Mouse (Mus musculus): ENCODE measurements around the gene Med14. TPM values are rescaled to one million over a fixed set of nuclear protein-coding genes. Genes with fewer than 3 reads are reported as not detected.

Med14 gene
- polyA plus RNA-seq, 1 experiment from 2014 or later: 6.8 TPM

- WGBS: 86% methylated on average over 7 of the region's 7 CpGs
- Histone ChIP-seq H3K9ac (ENCODE audit: low read length) (no peak overlapping the region), H3K9me3 (ENCODE audit: control insufficient read depth, low read length) (no peaks in the 10 kb centered on the region), H3K27me3 (ENCODE audit: control insufficient read depth, insufficient read depth, low read length) (no peaks in the 10 kb centered on the region), H3K36me3 (ENCODE audit: control insufficient read depth, insufficient read depth, low read length) (no peaks in the 10 kb centered on the region), H3K4me3 (ENCODE audit: low read depth, low read length) (no peak overlapping the region), H3K27ac (replicated peaks) (no peak overlapping the region), H3K4me2 (replicated peaks; ENCODE audit: low read depth) (no peak overlapping the region), H3K4me1 (replicated peaks; ENCODE audit: control insufficient read depth, insufficient read depth) (no peaks in the 10 kb centered on the region)
- ATAC-seq (ENCODE audit: low FRiP score, low TSS enrichment) (no peak), DNase-seq (ENCODE audit: low spot score) (no peak)
- no peak for TF ChIP-seq EP300 (optimal IDR thresholded peaks at IDR 0.05)
These were observed 48.1 kb downstream of the Med14 start for GRCm38 (mm10) chrX:12713796-12714195.

GRCm38 (mm10) chrX:12686910-12687309, 75.0 kb downstream of the Med14 start:
- Histone ChIP-seq H3K4me3 (ENCODE audit: low read depth, low read length) (no peak overlapping the region), H3K9me3 (ENCODE audit: control insufficient read depth, low read length) (no peaks in the 10 kb centered on the region), H3K9ac (ENCODE audit: low read length) (no peak overlapping the region), H3K27me3 (ENCODE audit: control insufficient read depth, insufficient read depth, low read length) (no peaks in the 10 kb centered on the region), H3K4me1 (replicated peaks; ENCODE audit: control insufficient read depth, insufficient read depth) (no peaks in the 10 kb centered on the region), H3K27ac (replicated peaks) (no peak overlapping the region), H3K4me2 (replicated peaks; ENCODE audit: low read depth) (no peak overlapping the region), H3K36me3 (ENCODE audit: control insufficient read depth, insufficient read depth, low read length) (no peaks in the 10 kb centered on the region)
- ATAC-seq (ENCODE audit: low FRiP score, low TSS enrichment) (no peak), DNase-seq (ENCODE audit: low spot score) (no peak)
- TF ChIP-seq EP300 (optimal IDR thresholded peaks at IDR 0.05) (no peak), CTCF (IDR thresholded peaks at IDR 0.05; ENCODE audit: low read depth) (no peak)
- 66% methylated on average over 8 of the region's 8 CpGs for WGBS

GRCm38 (mm10) chrX:12686071-12686470, 75.8 kb downstream of the Med14 start:
- H3K27me3 ChIP-seq (ENCODE audit: control insufficient read depth, insufficient read depth, low read length): no peaks in the 10 kb centered on the region
- no peak overlapping the region for H3K9ac ChIP-seq (ENCODE audit: low read length)
- TF ChIP-seq CTCF (IDR thresholded peaks at IDR 0.05; ENCODE audit: low read depth): no peak
- TF ChIP-seq EP300 (optimal IDR thresholded peaks at IDR 0.05): no peak
- DNase-seq (ENCODE audit: low spot score) (no peak), ATAC-seq (ENCODE audit: low FRiP score, low TSS enrichment) (no peak)
- no peak overlapping the region for H3K4me2 ChIP-seq (replicated peaks; ENCODE audit: low read depth)
- H3K4me3 ChIP-seq (ENCODE audit: low read depth, low read length): no peak overlapping the region
- no peaks in the 10 kb centered on the region for H3K9me3 ChIP-seq (ENCODE audit: control insufficient read depth, low read length)
- H3K27ac ChIP-seq (replicated peaks): no peak overlapping the region
- no peaks in the 10 kb centered on the region for H3K36me3 ChIP-seq (ENCODE audit: control insufficient read depth, insufficient read depth, low read length)
- no peaks in the 10 kb centered on the region for H3K4me1 ChIP-seq (replicated peaks; ENCODE audit: control insufficient read depth, insufficient read depth)

- Histone ChIP-seq H3K4me3 (ENCODE audit: low read depth, low read length) (no peak overlapping the region), H3K27ac (replicated peaks) (no peak overlapping the region), H3K36me3 (ENCODE audit: control insufficient read depth, insufficient read depth, low read length) (no peaks in the 10 kb centered on the region), H3K27me3 (ENCODE audit: control insufficient read depth, insufficient read depth, low read length) (no peaks in the 10 kb centered on the region), H3K9ac (ENCODE audit: low read length) (no peak overlapping the region), H3K4me1 (replicated peaks; ENCODE audit: control insufficient read depth, insufficient read depth) (no peaks in the 10 kb centered on the region), H3K4me2 (replicated peaks; ENCODE audit: low read depth) (no peak overlapping the region), H3K9me3 (ENCODE audit: control insufficient read depth, low read length) (no peaks in the 10 kb centered on the region)
- TF ChIP-seq EP300 (optimal IDR thresholded peaks at IDR 0.05) (no peak), CTCF (IDR thresholded peaks at IDR 0.05; ENCODE audit: low read depth) (peak; percentile 81)
- no peak for ATAC-seq (ENCODE audit: low FRiP score, low TSS enrichment)
- 24% methylated on average over 6 of the region's 6 CpGs for WGBS
- DNase-seq (ENCODE audit: low spot score): peak; percentile 58
These were observed 84.5 kb downstream of the Med14 start for GRCm38 (mm10) chrX:12677396-12677795.

GRCm38 (mm10) chrX:12673054-12673775, 88.7 kb downstream of the Med14 start, which contains the start of gene 1810030O07Rik:
TSS of gene 1810030O07Rik (minus strand) at chrX:12673668.
- ATAC-seq (ENCODE audit: low FRiP score, low TSS enrichment): peak; percentile 100
- Histone ChIP-seq H3K36me3 (ENCODE audit: control insufficient read depth, insufficient read depth, low read length) (no peaks in the 10 kb centered on the region; the same call in 1 of the 2 replicates), H3K27ac (replicated peaks) (peak within 1 kb of the TSS; percentile 93), H3K9me3 (ENCODE audit: control insufficient read depth, low read length) (no peaks in the 10 kb centered on the region), H3K27me3 (ENCODE audit: control insufficient read depth, insufficient read depth, low read length) (no peaks in the 10 kb centered on the region), H3K4me3 (ENCODE audit: low read depth, low read length) (peak within 1 kb of the TSS; percentile 63), H3K4me1 (replicated peaks; ENCODE audit: control insufficient read depth, insufficient read depth) (no peaks in the 10 kb centered on the region), H3K9ac (ENCODE audit: low read length) (peak within 1 kb of the TSS; percentile 79), H3K4me2 (replicated peaks; ENCODE audit: low read depth) (peak within 1 kb of the TSS; percentile 52)
- peak; percentile 89 for DNase-seq (ENCODE audit: low spot score)
- TF ChIP-seq EP300 (optimal IDR thresholded peaks at IDR 0.05) (no peak), CTCF (IDR thresholded peaks at IDR 0.05; ENCODE audit: low read depth) (no peak)
- WGBS: 7% methylated on average over 42 of the region's 42 CpGs

- no peak overlapping the region for H3K4me2 ChIP-seq (replicated peaks; ENCODE audit: low read depth)
- no peaks in the 10 kb centered on the region for H3K27me3 ChIP-seq (ENCODE audit: control insufficient read depth, insufficient read depth, low read length)
- DNase-seq (ENCODE audit: low spot score) (no peak), ATAC-seq (ENCODE audit: low FRiP score, low TSS enrichment) (no peak)
- H3K4me1 ChIP-seq (replicated peaks; ENCODE audit: control insufficient read depth, insufficient read depth): no peaks in the 10 kb centered on the region
- no peak overlapping the region for H3K27ac ChIP-seq (replicated peaks)
- WGBS: 55% methylated on average over 2 of the region's 2 CpGs
- no peaks in the 10 kb centered on the region for H3K36me3 ChIP-seq (ENCODE audit: control insufficient read depth, insufficient read depth, low read length)
- no peaks in the 10 kb centered on the region for H3K9me3 ChIP-seq (ENCODE audit: control insufficient read depth, low read length)
- no peak overlapping the region for H3K9ac ChIP-seq (ENCODE audit: low read length)
- no peak for TF ChIP-seq CTCF (IDR thresholded peaks at IDR 0.05; ENCODE audit: low read depth)
- TF ChIP-seq EP300 (optimal IDR thresholded peaks at IDR 0.05): no peak
- H3K4me3 ChIP-seq (ENCODE audit: low read depth, low read length): no peak overlapping the region
These were observed 108.0 kb downstream of the Med14 start for GRCm38 (mm10) chrX:12653879-12654278.
